Mouse (Mus musculus): Measurements from ENCODE around the gene Dnhd1. TPM values are rescaled to one million over a fixed set of nuclear protein-coding genes. Genes with fewer than 3 reads are reported as not detected.

The Dnhd1 gene
- polyA plus RNA-seq, 1 experiment, result 2.3 TPM

GRCm38 (mm10) chr7:105690875-105691274 is 40.2 kb downstream of the Dnhd1 start:
- H3K27ac ChIP-seq (ENCODE audit: insufficient read depth, low read length), result no peak overlapping the region
- DNase-seq (ENCODE audit: low read depth in 1 of 2, low spot score in 2 of 2), result no peak
- no peaks in the 10 kb centered on the region for H3K36me3 ChIP-seq (ENCODE audit: control insufficient read depth, insufficient read depth, low read length)
- no peak overlapping the region for H3K4me3 ChIP-seq (ENCODE audit: extremely low read depth, insufficient read depth, insufficient read length)
- no peaks in the 10 kb centered on the region for H3K4me1 ChIP-seq (ENCODE audit: control insufficient read depth, insufficient read depth, insufficient read length)
- 11% methylated on average over 1 of the region's 1 CpGs for WGBS
- no peaks in the 10 kb centered on the region for H3K27me3 ChIP-seq (ENCODE audit: control insufficient read depth, insufficient read depth, low read length)
- TF ChIP-seq POLR2A (IDR thresholded peaks at IDR 0.05; ENCODE audit: low read depth, low read length) (no peak), CTCF (IDR thresholded peaks at IDR 0.05; ENCODE audit: extremely low read depth, insufficient read depth, insufficient read length, insufficient replicate concordance) (no peak)

- Histone ChIP-seq H3K27me3 (ENCODE audit: control insufficient read depth, insufficient read depth, low read length) (no peaks in the 10 kb centered on the region), H3K4me3 (ENCODE audit: extremely low read depth, insufficient read depth, insufficient read length) (no peak overlapping the region), H3K4me1 (ENCODE audit: control insufficient read depth, insufficient read depth, insufficient read length) (no peaks in the 10 kb centered on the region), H3K36me3 (ENCODE audit: control insufficient read depth, insufficient read depth, low read length) (no peaks in the 10 kb centered on the region), H3K27ac (ENCODE audit: insufficient read depth, low read length) (no peak overlapping the region)
- DNase-seq (ENCODE audit: low read depth in 1 of 2, low spot score in 2 of 2), result no peak
- TF ChIP-seq CTCF (IDR thresholded peaks at IDR 0.05; ENCODE audit: extremely low read depth, insufficient read depth, insufficient read length, insufficient replicate concordance) (no peak), POLR2A (IDR thresholded peaks at IDR 0.05; ENCODE audit: low read depth, low read length) (no peak)
- WGBS, result 87% methylated on average over 16 of the region's 16 CpGs
Measured at GRCm38 (mm10) chr7:105703184-105703583, 52.6 kb downstream of the Dnhd1 start.

GRCm38 (mm10) chr7:105703816-105704215 is 53.2 kb downstream of the Dnhd1 start:
- TF ChIP-seq CTCF (IDR thresholded peaks at IDR 0.05; ENCODE audit: extremely low read depth, insufficient read depth, insufficient read length, insufficient replicate concordance) (no peak), POLR2A (IDR thresholded peaks at IDR 0.05; ENCODE audit: low read depth, low read length) (no peak)
- no peak overlapping the region for H3K4me3 ChIP-seq (ENCODE audit: extremely low read depth, insufficient read depth, insufficient read length)

GRCm38 (mm10) chr7:105708733-105709132 is 58.1 kb downstream of the Dnhd1 start:
- Histone ChIP-seq H3K4me3 (ENCODE audit: extremely low read depth, insufficient read depth, insufficient read length) (no peak overlapping the region), H3K4me1 (ENCODE audit: control insufficient read depth, insufficient read depth, insufficient read length) (no peaks in the 10 kb centered on the region), H3K36me3 (ENCODE audit: control insufficient read depth, insufficient read depth, low read length) (no peaks in the 10 kb centered on the region), H3K27ac (ENCODE audit: insufficient read depth, low read length) (no peak overlapping the region), H3K27me3 (ENCODE audit: control insufficient read depth, insufficient read depth, low read length) (no peaks in the 10 kb centered on the region)
- DNase-seq (ENCODE audit: low read depth in 1 of 2, low spot score in 2 of 2), result no peak
- TF ChIP-seq POLR2A (IDR thresholded peaks at IDR 0.05; ENCODE audit: low read depth, low read length) (no peak), CTCF (IDR thresholded peaks at IDR 0.05; ENCODE audit: extremely low read depth, insufficient read depth, insufficient read length, insufficient replicate concordance) (no peak)
- WGBS, result 86% methylated on average over 5 of the region's 5 CpGs

More at GRCm38 (mm10) chr7:105703816-105704215, 53.2 kb downstream of the Dnhd1 start:
- H3K4me1 ChIP-seq (ENCODE audit: control insufficient read depth, insufficient read depth, insufficient read length), result no peaks in the 10 kb centered on the region
- H3K36me3 ChIP-seq (ENCODE audit: control insufficient read depth, insufficient read depth, low read length), result no peaks in the 10 kb centered on the region
- WGBS, result 89% methylated on average over 4 of the region's 4 CpGs
- H3K27ac ChIP-seq (ENCODE audit: insufficient read depth, low read length), result no peak overlapping the region
- DNase-seq (ENCODE audit: low read depth in 1 of 2, low spot score in 2 of 2), result no peak
- no peaks in the 10 kb centered on the region for H3K27me3 ChIP-seq (ENCODE audit: control insufficient read depth, insufficient read depth, low read length)

- Histone ChIP-seq H3K4me3 (ENCODE audit: extremely low read depth, insufficient read depth, insufficient read length) (no peak overlapping the region), H3K36me3 (ENCODE audit: control insufficient read depth, insufficient read depth, low read length) (no peaks in the 10 kb centered on the region), H3K27ac (ENCODE audit: insufficient read depth, low read length) (no peak overlapping the region), H3K4me1 (ENCODE audit: control insufficient read depth, insufficient read depth, insufficient read length) (no peaks in the 10 kb centered on the region), H3K27me3 (ENCODE audit: control insufficient read depth, insufficient read depth, low read length) (no peaks in the 10 kb centered on the region)
- no peak for DNase-seq (ENCODE audit: low read depth in 1 of 2, low spot score in 2 of 2)
- WGBS, result 62% methylated on average over 3 of the region's 3 CpGs
- TF ChIP-seq POLR2A (IDR thresholded peaks at IDR 0.05; ENCODE audit: low read depth, low read length) (no peak), CTCF (IDR thresholded peaks at IDR 0.05; ENCODE audit: extremely low read depth, insufficient read depth, insufficient read length, insufficient replicate concordance) (no peak)
Measured at GRCm38 (mm10) chr7:105715366-105715765, 64.7 kb downstream of the Dnhd1 start.

- no peak for TF ChIP-seq POLR2A (IDR thresholded peaks at IDR 0.05; ENCODE audit: low read depth, low read length)
- no peak for TF ChIP-seq CTCF (IDR thresholded peaks at IDR 0.05; ENCODE audit: extremely low read depth, insufficient read depth, insufficient read length, insufficient replicate concordance)
- Histone ChIP-seq H3K36me3 (ENCODE audit: control insufficient read depth, insufficient read depth, low read length) (no peaks in the 10 kb centered on the region), H3K4me1 (ENCODE audit: control insufficient read depth, insufficient read depth, insufficient read length) (no peaks in the 10 kb centered on the region), H3K27ac (ENCODE audit: insufficient read depth, low read length) (no peak overlapping the region), H3K27me3 (ENCODE audit: control insufficient read depth, insufficient read depth, low read length) (no peaks in the 10 kb centered on the region), H3K4me3 (ENCODE audit: extremely low read depth, insufficient read depth, insufficient read length) (no peak overlapping the region)
- no peak for DNase-seq (ENCODE audit: low read depth in 1 of 2, low spot score in 2 of 2)
- 77% methylated on average over 2 of the region's 2 CpGs for WGBS
Measured at GRCm38 (mm10) chr7:105721916-105722315, 71.3 kb downstream of the Dnhd1 start.

- Histone ChIP-seq H3K4me1 (ENCODE audit: control insufficient read depth, insufficient read depth, insufficient read length) (no peaks in the 10 kb centered on the region), H3K27me3 (ENCODE audit: control insufficient read depth, insufficient read depth, low read length) (no peaks in the 10 kb centered on the region), H3K36me3 (ENCODE audit: control insufficient read depth, insufficient read depth, low read length) (peaks cover 4% of the 10 kb centered on the region), H3K4me3 (ENCODE audit: extremely low read depth, insufficient read depth, insufficient read length) (no peak overlapping the region), H3K27ac (ENCODE audit: insufficient read depth, low read length) (no peak overlapping the region)
- TF ChIP-seq CTCF (IDR thresholded peaks at IDR 0.05; ENCODE audit: extremely low read depth, insufficient read depth, insufficient read length, insufficient replicate concordance) (peak; percentile 59; the same call in 1 of the 2 replicates), POLR2A (IDR thresholded peaks at IDR 0.05; ENCODE audit: low read depth, low read length) (no peak)
- WGBS, result 84% methylated on average over 4 of the region's 4 CpGs
- DNase-seq (ENCODE audit: low read depth in 1 of 2, low spot score in 2 of 2), result peak; percentile 33 to 43
Measured at GRCm38 (mm10) chr7:105726144-105726979, 75.7 kb downstream of the Dnhd1 start.
